In genomic region chr10:24832306-24832705, GRCm38 (mm10) we compare ENCODE assay signal across 16 mouse cellular contexts. TPM values are rescaled to one million over a fixed set of nuclear protein-coding genes. Genes with fewer than 3 reads are reported as not detected.
"Had no signal": no experiment of that assay in that cellular context is flagged by ENCODE, and none has a peak within 500 bp of the region (broad histone marks: within the 10 kb centered on the region; RNA-seq: fewer than 3 reads in every experiment).

No protein-coding gene starts in this region.

- H3K27ac ChIP-seq: layer of hippocampus, adult 2 months; liver, embryonic 15.5 days; lung, embryonic 15.5 days; stomach, postnatal 0 days had no signal

- H3K4me3 ChIP-seq: layer of hippocampus, adult 2 months; liver, embryonic 15.5 days; lung, embryonic 15.5 days had no signal

- H3K9me3 ChIP-seq: liver, embryonic 15.5 days; lung, embryonic 15.5 days had no signal

- H3K36me3 ChIP-seq: liver, embryonic 15.5 days; lung, embryonic 15.5 days had no signal

- DNase-seq: layer of hippocampus, adult 9-11 months; lung, adult 18-20 months; lung, postnatal 14 days; lung, postnatal 4 days; midbrain, embryonic 14.5 days; thymus, adult 2 months; thymus, postnatal 14 days; thymus, postnatal 4 days had no signal

- ATAC-seq: inflammation-experienced regulatory T-cells, adult 6 months; intestine, embryonic 16.5 days had no signal

- H3K4me2 ChIP-seq: liver, embryonic 11.5 days; liver, embryonic 15.5 days; lung, embryonic 15.5 days; midbrain, embryonic 11.5 days had no signal

- H3K9ac ChIP-seq: liver, embryonic 15.5 days; lung, embryonic 15.5 days had no signal

- H3K27me3 ChIP-seq: liver, embryonic 15.5 days; lung, embryonic 15.5 days had no signal

RNA-seq across cellular contexts. Expression of gene Enpp3, which starts 10.3 kb away (rescaled TPM):
- polyA plus RNA-seq: inflammation-experienced regulatory T-cells, adult 6 months had no signal
